Mouse (Mus musculus) thymus, adult 2 months (tissue): ENCODE measurements around the gene Otogl.

Experiments used
- CTCF ChIP-seq: fragments of 200-500 bp; IDR thresholded peaks from 2 replicates; pipeline ENCODE4 v1.5.1; 2012; ENCODE audit warnings: mild to moderate bottlenecking, control low read depth, low read length, moderate library complexity, borderline replicate concordance; ENCODE audit not compliant: control insufficient read depth, poor library complexity, insufficient read depth; ENCODE audit errors: extremely low read depth
- POLR2A ChIP-seq: fragments of 200-500 bp; IDR thresholded peaks from 2 replicates; pipeline ENCODE4 v1.6.1; 2012; ENCODE audit warnings: mild to moderate bottlenecking, low read length, control low read depth, moderate library complexity; ENCODE audit not compliant: control insufficient read depth, poor library complexity, insufficient read depth; ENCODE audit errors: extremely low read depth

DNA sequence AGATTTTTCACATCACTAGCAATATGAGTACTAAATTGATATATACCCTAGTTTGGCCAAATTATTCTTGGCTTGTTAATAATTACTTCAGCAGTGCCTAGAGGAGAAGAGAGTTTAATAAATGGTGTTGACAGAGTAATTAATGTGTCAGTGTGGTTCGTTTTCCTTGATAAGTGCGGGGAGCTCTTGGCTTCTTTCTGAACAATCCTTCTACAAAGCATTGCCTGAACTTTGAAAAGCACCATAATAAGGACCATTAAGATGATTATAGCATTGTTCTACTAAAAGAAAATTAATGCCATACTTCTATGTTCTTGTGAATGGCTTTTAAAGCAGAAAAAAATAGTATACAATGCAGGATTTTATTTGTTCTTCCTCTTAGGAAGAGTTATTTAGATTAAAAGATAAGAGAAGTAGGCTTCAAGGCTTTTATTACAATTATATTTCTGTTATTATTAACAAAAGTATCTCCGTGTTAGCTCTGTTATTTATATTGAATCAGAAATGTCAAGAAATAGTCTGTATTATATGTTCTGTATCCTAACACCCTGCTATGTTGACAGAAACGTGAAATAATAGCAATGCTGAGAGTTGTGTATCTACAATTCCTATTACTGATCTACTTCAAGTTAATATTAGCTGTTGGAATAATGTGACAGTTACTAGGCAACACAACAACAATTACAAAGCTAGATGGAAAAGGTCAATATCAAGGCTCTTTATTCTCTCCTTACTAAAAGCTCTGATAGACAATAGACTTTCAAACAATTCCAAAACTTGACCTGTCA is 77.3 kb downstream of the Otogl start:
- TF ChIP-seq POLR2A = no peak
- TF ChIP-seq CTCF = no peak
